Mouse (Mus musculus) monocyte, adult 2 months (primary cell): Measurements from ENCODE around the gene Large1.
"Not testable (repeated sequence)": the region's sequence is repeated elsewhere in the genome, so short reads cannot be mapped to it uniquely, and the experiment has no call there.

Experiments used
- DNase-seq, 2 experiments: peaks; one replicate each; pipeline ENCODE4 v3.0.0; 2022; ENCODE audit warnings: low spot score in 2 of 2, low read depth in 1 of 2

The Large1 gene

DNA sequence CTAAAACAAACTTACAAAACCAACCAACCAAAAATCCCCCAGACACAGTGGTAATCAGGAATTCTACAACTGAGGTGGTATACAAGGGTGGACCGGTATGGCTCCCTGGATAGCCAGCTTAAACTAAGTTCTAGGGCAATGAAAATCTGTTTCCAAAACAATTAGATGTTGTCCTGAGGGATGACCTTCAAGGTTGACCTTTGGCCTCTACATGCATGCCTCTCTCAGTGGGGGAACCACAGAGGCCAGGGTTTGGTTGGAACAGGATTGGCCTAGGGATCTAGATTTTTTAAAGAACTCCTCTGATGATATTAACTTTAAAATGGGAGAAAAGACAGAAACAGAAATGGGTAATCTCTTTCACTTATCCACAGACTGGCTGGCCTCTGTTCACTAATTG, 335.1 kb downstream of the Large1 start:
- DNase-seq, result no peak

DNA sequence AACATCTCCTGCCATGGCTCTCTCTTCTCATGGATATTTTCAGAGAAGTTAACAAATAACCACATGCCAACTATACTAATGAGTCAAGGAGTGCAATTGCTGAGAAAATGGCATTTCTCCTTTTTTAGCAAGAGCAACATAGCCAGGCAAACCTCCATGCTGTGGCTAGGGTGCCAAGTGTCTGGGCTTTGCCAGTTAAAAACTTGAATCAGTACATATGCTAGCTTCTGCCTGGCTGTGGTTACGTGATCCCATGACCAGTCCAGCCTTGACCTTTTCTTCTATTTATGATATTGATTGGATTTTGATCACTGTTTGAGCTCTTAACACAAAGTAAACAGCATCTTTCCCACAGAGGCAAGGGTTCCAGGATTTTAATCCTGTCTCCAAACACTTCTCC, 335.7 kb downstream of the Large1 start:
- no peak for DNase-seq

DNA sequence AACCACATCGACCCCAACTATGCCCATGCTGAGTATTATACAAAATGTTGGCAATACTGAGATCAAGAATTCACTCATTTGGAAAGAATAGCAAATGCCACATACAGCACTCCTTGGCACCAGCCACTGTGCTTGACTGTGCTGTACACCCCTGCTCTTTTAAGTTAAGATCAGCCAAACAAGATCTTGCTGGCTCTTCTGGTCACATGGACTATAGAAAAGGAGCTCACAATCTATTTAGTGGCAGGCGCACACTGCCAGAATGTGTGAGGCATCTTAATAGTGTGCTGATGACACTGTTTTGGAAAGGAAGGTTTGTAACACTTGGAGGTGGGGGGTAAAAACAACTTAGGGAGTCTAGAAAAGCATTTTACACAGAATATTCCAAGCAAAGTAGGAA, 337.0 kb downstream of the Large1 start:
- DNase-seq, result no peak

DNA sequence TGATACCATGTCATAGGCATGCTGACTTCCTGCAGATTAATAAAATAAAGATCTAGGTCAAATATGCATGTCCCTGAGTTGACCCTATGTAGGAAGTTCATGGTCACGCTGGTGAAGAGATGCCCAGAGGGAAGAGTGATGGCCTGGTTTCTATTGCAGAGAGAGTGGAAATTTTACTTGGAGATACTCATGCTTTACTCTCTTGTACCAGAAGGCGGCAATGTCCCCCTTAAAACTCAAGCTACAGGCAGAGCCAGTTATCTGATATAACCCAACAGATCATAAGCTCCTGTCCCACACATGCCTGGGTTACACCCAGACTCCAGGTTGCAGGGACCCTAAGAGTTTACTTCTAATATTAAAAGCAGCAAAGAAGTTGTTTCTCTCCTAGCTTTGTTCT, 345.9 kb downstream of the Large1 start:
- no peak for DNase-seq

DNA sequence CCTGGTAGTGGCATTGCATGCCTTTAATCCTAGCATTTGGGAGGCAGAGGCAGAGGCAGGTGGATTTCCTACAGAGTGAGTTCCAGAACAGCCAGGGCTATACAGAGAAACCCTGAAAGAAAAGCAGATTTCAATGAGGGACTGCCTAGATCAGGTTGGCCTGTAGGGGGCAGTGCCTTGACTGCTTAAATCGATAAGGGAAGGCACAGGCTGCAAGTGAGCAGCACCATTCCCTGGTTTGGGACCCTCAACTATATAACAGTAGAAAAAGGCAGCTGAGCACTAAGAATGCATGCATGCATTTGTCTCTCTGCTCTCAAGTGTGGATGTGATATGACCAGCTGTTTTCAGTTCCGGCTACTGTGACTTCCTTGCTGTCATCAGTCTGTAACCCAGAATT, 349.5 kb downstream of the Large1 start:
- no peak for DNase-seq

DNA sequence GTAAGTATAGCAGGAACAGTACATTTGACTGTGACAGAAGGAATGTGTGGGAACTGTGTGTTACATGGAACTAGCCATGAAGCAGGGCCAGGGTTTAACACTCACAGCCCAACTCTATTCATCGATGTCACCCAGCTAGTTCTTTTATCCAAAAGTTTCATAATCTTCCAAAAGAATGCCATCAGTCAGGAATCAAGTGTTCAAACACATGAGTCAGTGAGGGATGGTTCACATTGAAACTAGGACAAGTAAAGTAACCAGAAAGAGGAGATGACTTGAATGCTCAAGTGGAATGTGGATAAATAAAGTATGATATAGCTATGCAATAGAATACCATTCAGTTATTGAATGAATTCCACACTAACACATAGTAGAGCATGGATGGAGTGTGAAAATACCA, 359.5 kb downstream of the Large1 start:
- DNase-seq, result no peak

DNA sequence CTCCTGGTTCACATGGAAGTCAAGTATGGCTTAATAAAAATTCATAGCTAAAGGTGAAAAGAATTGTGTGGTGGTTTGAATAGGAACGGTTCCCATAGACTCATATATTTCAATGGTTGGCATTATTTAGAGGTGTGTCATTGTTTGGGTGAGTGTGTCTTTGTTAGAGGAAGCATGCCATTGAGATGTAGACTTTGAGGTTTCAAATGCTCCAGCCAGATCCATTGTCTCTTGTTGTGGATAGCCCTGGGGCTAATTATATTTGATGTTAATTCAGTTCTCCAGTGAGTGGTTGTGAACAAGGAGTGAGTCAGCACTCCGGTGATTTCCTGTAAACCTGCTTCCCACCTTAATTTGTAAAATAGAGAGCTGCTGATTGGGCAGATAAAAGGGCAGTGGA, 362.9 kb downstream of the Large1 start:
- no peak for DNase-seq

DNA sequence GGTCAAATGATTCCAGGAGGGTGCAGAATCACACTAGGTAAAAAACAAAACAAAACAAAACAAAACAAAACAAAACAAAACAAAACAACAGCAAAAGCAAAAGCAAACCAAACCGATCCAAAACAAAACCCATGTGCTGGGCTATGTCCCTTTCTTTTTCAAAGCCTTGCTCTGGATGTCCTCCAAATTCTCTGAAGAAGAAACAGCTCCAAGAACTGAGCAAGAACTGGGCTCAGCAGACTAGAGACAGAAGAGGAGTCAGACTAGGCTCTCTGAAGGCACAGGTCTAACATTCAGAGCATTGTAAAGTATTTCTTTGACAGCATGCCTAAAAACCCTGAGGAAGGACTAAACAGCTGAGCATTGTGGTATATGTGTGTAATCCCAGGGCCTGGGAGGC, 370.5 kb downstream of the Large1 start:
- DNase-seq, result no peak

DNA sequence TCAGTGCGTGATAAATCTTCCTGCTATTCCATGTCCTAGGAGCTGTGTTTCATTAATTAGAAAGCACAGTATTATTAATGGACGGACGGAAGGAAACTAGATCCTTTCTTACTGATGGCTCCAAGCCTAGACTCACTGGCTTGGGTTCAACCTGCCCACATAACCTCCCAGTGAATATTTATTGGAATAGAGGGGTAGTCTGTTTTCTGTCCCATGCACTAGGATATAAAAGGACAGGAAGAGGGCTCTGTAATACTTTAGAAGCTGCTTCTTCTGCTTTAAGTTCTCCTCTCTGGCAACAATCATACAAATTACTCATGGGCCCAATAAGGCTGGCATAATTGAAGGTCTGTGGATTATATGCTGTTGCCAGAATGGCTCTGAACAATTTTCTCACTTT, 398.3 kb downstream of the Large1 start:
- DNase-seq, result no peak

DNA sequence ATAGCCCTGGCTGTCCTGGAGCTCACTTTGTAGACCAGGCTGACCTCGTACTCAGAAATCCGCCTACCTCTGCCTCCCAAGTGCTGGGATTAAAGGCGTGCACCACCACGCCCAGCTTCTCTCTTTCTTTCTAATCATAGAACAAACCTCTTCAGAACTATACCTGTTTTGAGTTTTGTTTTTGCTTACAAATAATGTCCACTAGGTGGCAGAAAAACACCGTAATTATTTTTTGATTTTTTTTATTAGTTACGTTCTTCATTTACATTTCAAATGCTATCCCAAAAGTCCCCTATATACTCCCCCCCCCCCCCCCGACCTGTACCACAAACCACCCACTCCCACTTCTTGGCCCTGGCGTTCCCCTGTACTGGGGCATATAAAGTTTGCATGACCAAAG, 411.9 kb downstream of the Large1 start:
- DNase-seq, result not testable (repeated sequence)

DNA sequence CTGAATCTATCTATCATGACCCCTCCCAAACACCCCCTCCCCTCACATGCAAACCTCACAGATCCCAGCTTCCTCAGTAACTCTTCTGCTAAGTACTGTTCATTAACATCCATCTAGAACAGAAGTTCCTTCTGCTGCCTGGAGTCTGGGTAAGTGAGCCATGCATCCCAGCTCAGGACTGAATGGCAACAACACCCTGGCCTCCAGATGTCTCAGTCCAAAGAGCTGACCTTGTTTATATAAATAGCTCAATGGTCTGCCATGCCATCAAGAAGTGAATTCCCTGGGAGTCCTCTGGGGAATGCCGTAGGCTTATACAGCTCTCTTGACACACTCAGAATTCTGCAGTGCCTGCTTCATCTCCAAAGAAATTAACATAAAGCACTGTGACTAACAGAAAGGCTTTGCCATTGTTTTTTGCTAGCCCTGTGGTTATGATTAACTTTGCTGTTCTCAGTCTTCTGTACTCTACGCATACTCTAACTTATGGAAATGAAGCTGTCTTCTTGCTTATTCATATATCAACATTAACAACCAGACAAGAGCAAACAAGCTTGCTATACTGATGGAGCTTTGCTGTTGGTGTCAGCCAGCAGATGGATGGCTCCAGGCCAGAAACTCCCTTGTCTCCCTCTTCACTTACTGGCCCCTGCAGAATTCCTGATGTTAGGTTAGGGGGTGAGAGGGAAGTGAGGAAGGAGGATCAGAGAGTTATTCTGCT, 434.0 kb downstream of the Large1 start:
- DNase-seq, result no peak

DNA sequence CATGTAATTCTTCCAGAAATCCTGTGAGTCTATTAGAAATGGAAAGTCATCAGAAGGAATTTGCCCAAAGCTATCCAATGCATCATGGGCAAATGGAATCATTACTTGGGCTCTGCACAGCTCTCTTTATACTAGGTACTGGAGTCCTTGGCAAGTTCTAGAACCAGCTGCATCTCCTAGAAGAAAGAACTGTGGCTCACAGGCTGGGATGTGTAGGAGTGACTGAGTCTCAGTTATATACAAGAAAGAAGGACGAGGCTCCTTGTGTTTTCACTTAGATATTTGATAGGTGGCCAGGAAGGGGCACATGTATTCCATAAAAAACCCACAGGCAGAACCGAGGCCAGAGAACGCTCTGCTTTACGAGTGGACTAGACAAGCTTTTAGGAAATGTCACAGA, 447.8 kb downstream of the Large1 start:
- no peak for DNase-seq

DNA sequence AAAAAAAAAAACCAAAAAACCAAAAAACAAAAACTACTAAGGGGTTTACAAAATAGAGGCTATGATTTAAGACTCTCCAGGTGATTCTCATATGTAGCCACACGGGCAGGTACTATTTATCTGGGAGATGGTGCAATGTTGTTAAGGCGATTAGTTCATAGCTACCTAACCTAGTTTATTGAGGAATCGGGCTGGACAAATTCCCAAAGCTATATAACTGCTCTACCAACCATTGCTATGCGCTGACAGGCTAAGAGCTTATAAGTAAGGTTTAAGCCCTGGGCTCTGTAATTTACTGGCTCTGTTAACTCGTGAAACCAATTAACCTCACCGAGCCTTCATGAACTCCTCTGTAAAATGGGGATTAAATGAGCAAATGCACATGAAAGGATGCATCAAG, 451.7 kb downstream of the Large1 start:
- DNase-seq, result no peak

DNA sequence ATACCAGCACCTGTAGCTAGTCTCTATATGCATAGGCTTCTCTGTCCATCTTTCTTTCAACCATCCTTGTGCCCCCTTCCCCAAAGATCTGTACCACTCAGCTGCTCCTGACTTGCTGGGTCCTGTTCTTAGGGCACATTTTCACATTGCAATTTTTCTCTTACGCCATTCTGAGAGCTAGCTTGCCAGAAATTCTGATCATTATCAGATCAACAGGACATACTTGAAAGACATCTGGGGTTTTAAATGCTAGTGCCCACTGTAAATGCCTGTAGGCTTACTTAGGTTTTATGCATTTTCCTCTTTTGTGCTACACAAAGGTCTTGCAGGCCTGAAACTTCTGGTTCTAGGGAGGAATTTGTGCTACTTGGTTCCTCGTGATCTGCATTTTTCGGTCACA, 454.0 kb downstream of the Large1 start:
- no peak for DNase-seq

DNA sequence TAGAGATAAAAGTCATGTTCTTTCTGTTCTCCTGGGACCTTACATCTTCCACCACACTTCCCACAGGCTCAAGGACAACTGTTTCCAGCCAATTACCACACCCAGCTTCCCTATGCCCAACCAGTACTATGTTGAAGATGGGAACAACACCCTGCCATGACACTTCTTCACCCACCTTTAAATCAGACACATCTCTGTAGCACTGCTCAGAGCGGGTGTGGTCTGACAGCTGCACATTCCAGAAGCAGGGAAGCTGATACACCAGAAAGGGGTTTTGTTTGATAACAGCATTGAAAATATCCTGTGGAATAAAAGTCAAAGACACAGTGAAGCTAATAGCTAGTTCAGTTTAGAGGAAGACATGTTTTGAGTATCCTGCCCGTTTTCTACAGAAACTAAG, 470.3 kb downstream of the Large1 start:
- DNase-seq, result no peak

DNA sequence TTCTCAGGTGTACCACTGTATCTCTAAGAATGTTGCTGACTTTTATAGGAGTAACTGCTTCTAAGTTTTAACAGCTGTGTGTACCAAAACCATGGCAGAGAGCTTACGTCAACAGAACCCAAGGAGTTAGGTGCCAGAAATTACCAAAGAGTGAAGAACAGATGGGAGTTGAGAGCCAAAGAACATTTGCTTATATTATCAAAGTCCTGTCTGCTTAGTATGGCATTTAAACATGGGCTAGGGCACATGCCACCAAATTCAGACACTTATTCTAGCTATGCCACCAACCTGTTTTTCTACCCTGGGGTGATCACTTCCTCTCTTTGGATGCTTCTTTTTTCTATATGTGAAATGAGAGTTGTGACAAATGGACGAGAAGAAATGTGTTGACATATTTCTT, 479.9 kb downstream of the Large1 start:
- DNase-seq, result no peak

DNA sequence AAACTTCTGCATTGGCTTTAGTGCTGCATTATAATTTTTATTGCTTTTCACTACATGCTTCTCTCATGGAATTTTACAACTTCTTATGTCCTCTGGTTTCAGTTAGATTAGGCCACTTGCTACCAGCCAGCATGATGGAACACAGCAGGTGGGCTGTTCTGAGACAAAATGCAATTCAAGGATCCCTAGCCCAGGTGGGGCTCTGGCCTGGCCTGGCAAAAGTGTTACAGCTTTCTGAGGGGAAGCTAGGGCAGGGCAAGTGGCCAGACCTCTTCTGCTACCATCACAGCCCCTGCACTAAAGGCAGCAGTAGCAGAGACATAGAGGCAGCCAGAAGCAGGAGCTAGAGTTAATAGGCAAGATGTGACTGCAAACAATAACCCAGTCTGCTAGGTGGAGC, 506.5 kb downstream of the Large1 start:
- no peak for DNase-seq

DNA sequence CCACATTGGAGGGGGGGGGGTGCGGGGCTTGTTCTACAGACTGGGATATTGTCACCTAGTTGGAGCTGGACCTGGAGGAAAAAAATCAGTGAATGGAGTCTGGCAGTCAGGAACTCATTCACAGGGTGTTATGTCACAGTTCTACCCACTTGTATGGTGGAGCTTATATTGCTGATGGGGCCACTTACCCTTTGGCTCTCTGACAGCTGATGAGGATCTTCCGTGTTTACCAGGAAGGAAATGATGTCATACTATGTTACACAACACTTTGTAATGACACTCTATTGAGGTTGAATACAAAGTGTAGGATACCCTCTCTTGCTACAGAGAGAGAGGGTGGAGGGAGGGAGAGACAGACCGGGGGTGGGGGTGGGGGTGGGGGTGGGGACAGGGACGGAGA, 517.5 kb downstream of the Large1 start:
- no peak for DNase-seq

DNA sequence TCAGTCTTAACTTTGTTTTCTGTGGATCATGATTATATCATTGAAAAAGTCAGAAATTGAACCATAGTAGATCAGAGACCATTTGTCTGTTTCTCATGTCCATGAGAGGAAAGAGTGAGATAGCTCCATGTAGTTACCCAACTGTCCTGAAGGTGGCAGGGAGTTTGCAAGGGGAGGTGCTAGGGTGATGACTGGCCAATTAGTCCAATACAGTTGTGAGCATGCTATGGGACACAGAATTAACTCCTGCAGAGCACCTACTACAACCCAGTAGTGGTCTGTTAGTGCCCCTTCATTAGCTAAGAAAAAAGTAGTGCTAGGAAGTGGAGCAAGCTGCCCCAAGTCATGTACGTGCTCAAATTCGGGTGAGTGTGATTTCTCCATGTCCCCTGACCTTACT, 520.2 kb downstream of the Large1 start:
- DNase-seq, result no peak

DNA sequence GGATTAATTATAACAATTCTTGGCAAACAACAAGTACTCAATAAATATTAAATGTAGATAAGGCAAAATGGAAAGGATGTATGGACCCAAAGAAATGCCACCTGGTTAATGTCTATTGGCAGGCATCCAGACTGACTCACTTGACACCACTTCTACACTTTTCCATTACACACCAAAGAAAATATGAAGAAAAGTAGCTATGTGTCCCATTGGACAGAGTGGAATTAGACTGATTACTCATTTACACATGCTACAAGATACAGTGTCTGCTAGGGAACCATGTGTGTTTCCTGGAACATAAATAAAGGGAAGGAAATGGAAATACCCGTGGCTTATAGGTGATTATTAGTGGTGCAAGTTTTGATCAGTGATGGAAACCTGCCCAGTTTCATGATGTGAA, 521.0 kb downstream of the Large1 start:
- no peak for DNase-seq

DNA sequence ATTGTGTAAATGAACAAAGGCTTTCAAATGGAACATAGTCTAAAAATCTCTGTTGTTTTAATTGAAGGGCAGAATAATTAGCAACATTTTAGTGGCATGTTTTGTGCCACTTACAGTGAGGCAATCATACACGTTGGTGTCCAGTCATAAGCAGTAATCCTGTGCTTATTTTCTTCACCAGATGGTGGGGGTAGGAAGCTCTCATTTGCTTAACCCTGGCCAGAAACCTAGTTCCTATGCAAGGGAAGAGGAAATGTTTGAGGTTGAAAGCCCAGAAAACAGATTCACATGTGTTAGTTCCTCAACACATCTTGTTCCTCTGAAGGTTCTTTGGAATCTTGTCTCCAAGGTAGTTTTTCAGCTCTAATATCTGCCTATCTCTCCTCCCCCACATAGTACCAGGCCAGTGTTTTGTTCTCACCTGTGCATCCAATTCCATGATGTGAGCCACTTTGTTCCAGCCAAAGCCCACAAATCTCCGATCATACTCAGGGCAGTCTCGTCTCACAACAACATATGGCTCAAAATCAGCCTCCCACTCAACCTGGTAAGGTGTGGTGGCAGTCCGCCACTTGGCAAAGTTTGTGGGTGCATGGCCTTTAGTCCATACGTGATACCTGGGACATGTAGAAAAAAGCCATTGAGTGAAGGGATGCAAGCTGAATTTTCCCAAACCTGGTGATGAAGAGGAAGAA, 535.5 kb downstream of the Large1 start:
- no peak for DNase-seq

DNA sequence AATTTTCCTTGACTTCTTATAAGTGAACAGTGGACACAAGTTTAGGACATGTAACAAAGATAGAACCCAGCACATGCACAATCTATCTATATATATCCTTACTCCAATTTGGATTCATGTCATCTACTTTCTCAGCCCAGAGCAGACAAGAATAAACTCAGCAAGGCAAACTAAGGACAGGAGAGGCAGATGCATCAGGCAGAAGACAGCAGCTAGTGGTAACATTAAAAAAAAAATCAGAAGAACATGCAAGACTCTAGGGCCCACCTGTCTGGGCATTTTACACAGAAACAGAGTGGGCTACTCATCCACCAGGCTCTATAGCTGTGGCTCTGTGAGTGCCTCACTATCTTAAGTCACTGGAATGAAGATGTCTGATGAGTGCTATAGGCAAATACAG, 536.7 kb downstream of the Large1 start:
- DNase-seq, result no peak

DNA sequence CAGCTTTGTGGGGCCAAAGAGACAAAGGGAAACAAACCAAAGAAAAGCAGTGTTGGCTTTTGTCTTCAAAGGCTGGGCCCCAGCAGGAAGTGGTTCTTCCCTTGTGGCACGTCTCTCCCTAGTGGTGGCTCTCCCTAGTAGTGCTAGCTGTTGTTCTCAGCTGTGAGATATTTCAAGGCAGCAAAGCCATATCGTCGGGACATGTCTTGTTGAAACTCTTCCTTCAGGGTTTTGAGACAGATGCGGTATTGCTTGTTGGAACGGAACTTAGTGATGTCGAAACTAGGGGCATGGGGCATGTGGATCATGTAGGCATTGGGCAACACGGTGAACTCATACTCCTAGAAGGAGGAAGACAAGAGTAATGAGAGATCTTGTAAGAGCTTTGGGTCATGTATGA, 537.7 kb downstream of the Large1 start:
- peak; percentile 15 to 38 for DNase-seq
